Mouse (Mus musculus) CH12.LX (cell line): ENCODE data around the gene Tfe3.
"Not testable (repeated sequence)": the region's sequence is repeated elsewhere in the genome, so short reads cannot be mapped to it uniquely, and the experiment has no call there.

Source experiments
- CTCF ChIP-seq, 2 experiments: IDR thresholded peaks in 1 of 2; conservative IDR thresholded peaks in 1 of 2; 2 replicates each; pipeline ENCODE4 v1.5.1; 2011 to 2012; ENCODE audit warnings: low read depth in 2 of 2, low read length in 2 of 2, improper control_type of control experiment in 1 of 2, inconsistent platforms in 1 of 2, mild to moderate bottlenecking in 1 of 2, moderate library complexity in 1 of 2
- ELF1 ChIP-seq: IDR thresholded peaks from 2 replicates; pipeline ENCODE4 v1.6.1; 2014; ENCODE audit warnings: low read depth, mild to moderate bottlenecking, inconsistent platforms, low read length, improper control_type of control experiment
- EP300 ChIP-seq: IDR thresholded peaks from 2 replicates; pipeline ENCODE4 v1.6.1; 2011; ENCODE audit warnings: low read length, improper control_type of control experiment
- ETS1 ChIP-seq: conservative IDR thresholded peaks from 2 replicates; pipeline ENCODE4 v1.6.1; 2012; ENCODE audit warnings: low read depth, mild to moderate bottlenecking, inconsistent platforms, low read length, improper control_type of control experiment, moderate library complexity
- MAFK ChIP-seq: IDR thresholded peaks from 2 replicates; pipeline ENCODE4 v1.6.1; 2011; ENCODE audit warnings: low read length, improper control_type of control experiment; ENCODE audit not compliant: insufficient replicate concordance
- MAX ChIP-seq: IDR thresholded peaks from 2 replicates; pipeline ENCODE4 v1.6.1; 2011; ENCODE audit warnings: low read length, improper control_type of control experiment
- MAZ ChIP-seq: IDR thresholded peaks from 2 replicates; pipeline ENCODE4 v1.6.1; 2012; ENCODE audit warnings: low read depth, mild to moderate bottlenecking, inconsistent platforms, low read length, improper control_type of control experiment, moderate library complexity
- NELFE ChIP-seq: IDR thresholded peaks from 2 replicates; pipeline ENCODE4 v1.6.1; 2011; ENCODE audit warnings: low read depth, low read length, improper control_type of control experiment
- POLR2A ChIP-seq: IDR thresholded peaks from 2 replicates; pipeline ENCODE4 v1.6.1; 2011; ENCODE audit warnings: low read depth, mild to moderate bottlenecking, improper control_type of control experiment, low read length
- POLR2AphosphoS2 ChIP-seq: IDR thresholded peaks from 2 replicates; pipeline ENCODE4 v1.6.1; 2011; ENCODE audit warnings: low read depth, low read length, improper control_type of control experiment
- RAD21 ChIP-seq: IDR thresholded peaks from 2 replicates; pipeline ENCODE4 v1.6.1; 2011; ENCODE audit warnings: low read depth, mild to moderate bottlenecking, low read length, improper control_type of control experiment, moderate library complexity
- SMC3 ChIP-seq: IDR thresholded peaks from 2 replicates; pipeline ENCODE4 v1.6.1; 2011; ENCODE audit warnings: low read depth, low read length, improper control_type of control experiment
- ZKSCAN1 ChIP-seq: IDR thresholded peaks from 2 replicates; pipeline ENCODE4 v1.6.1; 2012; ENCODE audit warnings: low read depth, inconsistent platforms, low read length, improper control_type of control experiment, borderline replicate concordance
- ZNF384 ChIP-seq: IDR thresholded peaks from 2 replicates; pipeline ENCODE4 v1.6.1; 2012; ENCODE audit warnings: low read depth, low read length, improper control_type of control experiment, inconsistent platforms

- TF ChIP-seq CTCF (conservative IDR thresholded peaks at IDR 0.05 in 1 of 2, IDR thresholded peaks at IDR 0.05 in 1 of 2; ENCODE audit: low read depth in 2 of 2, low read length in 2 of 2); POLR2AphosphoS2; MAX; MAFK; ETS1; ZKSCAN1; NELFE; MAZ; ELF1; SMC3; EP300; POLR2A; ZNF384; RAD21: not testable (repeated sequence)
Measured at GRCm38 (mm10) chrX:7802157-7802556, 39.8 kb downstream of the Tfe3 start.
